8 mouse cellular contexts compared by ENCODE assay signal in genomic region chr1:165084179-165084578, GRCm38 (mm10).
DNase-seq lines count a peak whose midpoint lies in the region; ATAC-seq and TF ChIP-seq lines count a peak whose summit lies in the region.

No protein-coding gene starts in this region.

- no peak overlapping the region for H3K4me3 ChIP-seq in hindbrain, embryonic 15.5 days
- no peak overlapping the region for H3K4me3 ChIP-seq in olfactory bulb, adult 2 months (ENCODE audit: insufficient read depth, low read depth, low read length)
- H3K4me3 ChIP-seq in kidney, adult 2 months (ENCODE audit: insufficient read depth, low read depth, low read length): no peak overlapping the region

- no peak for TF ChIP-seq POLR2A in olfactory bulb, adult 2 months (IDR thresholded peaks at IDR 0.05; ENCODE audit: insufficient read depth, low read depth, low read length)
- no peak for TF ChIP-seq POLR2A in kidney, adult 2 months (IDR thresholded peaks at IDR 0.05; ENCODE audit: low read depth, low read length)

- no peak overlapping the region for H3K4me2 ChIP-seq in hindbrain, embryonic 15.5 days

- DNase-seq in adrenal gland, adult (ENCODE audit: inconsistent age in 2 of 2, low spot score in 1 of 2): peak; percentile 75 to 89
- DNase-seq in adrenal gland, postnatal 4 days (ENCODE audit: low spot score in 2 of 2): no peak
- peak; percentile 60 for DNase-seq in urinary bladder, postnatal 14 days (ENCODE audit: low spot score)
- no peak for DNase-seq in urinary bladder, postnatal 10 days (ENCODE audit: low spot score)
- DNase-seq in ovary, postnatal 36 days (ENCODE audit: low spot score): no peak
- no peak for DNase-seq in kidney, adult 2 months

- 0 out of 2 replicates have a peak overlapping the region, but pooled peaks have one; percentile 25 for H3K27ac ChIP-seq in hindbrain, embryonic 15.5 days (replicated peaks)
- H3K27ac ChIP-seq in olfactory bulb, adult 2 months (ENCODE audit: insufficient read depth, low read depth, low read length): peak overlapping the region; percentile 85
- no peak overlapping the region for H3K27ac ChIP-seq in kidney, adult 2 months (ENCODE audit: insufficient read depth, low read depth, low read length)

- H3K9ac ChIP-seq in hindbrain, embryonic 15.5 days: no peak overlapping the region

- H3K4me1 ChIP-seq in hindbrain, embryonic 15.5 days (replicated peaks): peaks cover 8% of the 10 kb centered on the region; the same call in 1 of the 2 replicates
- H3K4me1 ChIP-seq in olfactory bulb, adult 2 months (ENCODE audit: control insufficient read depth, insufficient read depth, low read length): peaks cover 19% of the 10 kb centered on the region
- no peaks in the 10 kb centered on the region for H3K4me1 ChIP-seq in kidney, adult 2 months (ENCODE audit: control insufficient read depth, insufficient read depth, low read length)

- ATAC-seq in hindbrain, embryonic 15.5 days (ENCODE audit: low FRiP score, low read depth): peak; percentile 65

- no peaks in the 10 kb centered on the region for H3K9me3 ChIP-seq in hindbrain, embryonic 15.5 days

- 70% methylated on average over 6 of the region's 6 CpGs for WGBS in hindbrain, embryonic 15.5 days
- 23% methylated on average over 6 of the region's 6 CpGs for WGBS in olfactory bulb, adult 2 months
- 88% methylated on average over 6 of the region's 6 CpGs for WGBS in kidney, adult 2 months

- H3K36me3 ChIP-seq in hindbrain, embryonic 15.5 days: no peaks in the 10 kb centered on the region
- H3K36me3 ChIP-seq in kidney, adult 2 months (ENCODE audit: control insufficient read depth, insufficient read depth, low read length): no peaks in the 10 kb centered on the region

- TF ChIP-seq CTCF in olfactory bulb, adult 2 months (IDR thresholded peaks at IDR 0.05; ENCODE audit: insufficient read depth, low read depth, low read length): no peak
- no peak for TF ChIP-seq CTCF in kidney, adult 2 months (conservative IDR thresholded peaks at IDR 0.05; ENCODE audit: insufficient read depth, insufficient read length, low read depth, low read length)

- H3K27me3 ChIP-seq in hindbrain, embryonic 15.5 days: no peaks in the 10 kb centered on the region
- H3K27me3 ChIP-seq in kidney, adult 2 months (replicated peaks; ENCODE audit: control insufficient read depth, insufficient read depth, low read length): no peaks in the 10 kb centered on the region

Comparison
In these comparisons a context has a peak if more than half of its experiments do, and no peak if none do; other contexts are left out.
1. DNase-seq: peak in adrenal gland, adult (2 of 2) and urinary bladder, postnatal 14 days (single experiment); none in adrenal gland, postnatal 4 days (0 of 2), urinary bladder, postnatal 10 days (single experiment), ovary, postnatal 36 days (single experiment) and kidney, adult 2 months (single experiment).